Mouse (Mus musculus) embryonic fibroblast, embryonic 13.5 days (primary cell): Measurements from ENCODE around the gene Ppp1r13l. TPM values are rescaled to one million over a fixed set of nuclear protein-coding genes. Genes with fewer than 3 reads are reported as not detected.

Source experiments
- H3K27ac ChIP-seq: 2 replicates; pipeline ENCODE4 v1.5.1; 2012; ENCODE audit warnings: low read length, control low read depth, inconsistent platforms; ENCODE audit not compliant: insufficient read depth
- H3K4me1 ChIP-seq: 2 replicates; pipeline ENCODE4 v1.6.1; 2011; ENCODE audit warnings: low read length; ENCODE audit not compliant: control insufficient read depth, insufficient read depth
- H3K4me3 ChIP-seq: 2 replicates; pipeline ENCODE4 v1.5.1; 2011; ENCODE audit warnings: mild to moderate bottlenecking, control low read depth, low read length; ENCODE audit not compliant: insufficient read depth
- CTCF ChIP-seq: IDR thresholded peaks from 2 replicates; pipeline ENCODE4 v1.5.1; 2011; ENCODE audit warnings: mild to moderate bottlenecking, control low read depth, low read length, moderate library complexity, borderline replicate concordance; ENCODE audit not compliant: insufficient read depth
- POLR2A ChIP-seq: IDR thresholded peaks from 2 replicates; pipeline ENCODE4 v1.6.1; 2011; ENCODE audit warnings: low read depth, mild to moderate bottlenecking, control low read depth, low read length, moderate library complexity
- polyA plus RNA-seq: library from polyadenylated mRNA; stranded (reverse); fragments of >200 nt; gene quantifications from 2 replicates; pipeline ENCODE4 v1.2.4, GENCODE M21; 2011; ENCODE audit warnings: low read depth; ENCODE audit not compliant: missing spikeins, insufficient read length

Gene Ppp1r13l
- polyA plus RNA-seq, 1 experiment = 11.0 TPM

DNA sequence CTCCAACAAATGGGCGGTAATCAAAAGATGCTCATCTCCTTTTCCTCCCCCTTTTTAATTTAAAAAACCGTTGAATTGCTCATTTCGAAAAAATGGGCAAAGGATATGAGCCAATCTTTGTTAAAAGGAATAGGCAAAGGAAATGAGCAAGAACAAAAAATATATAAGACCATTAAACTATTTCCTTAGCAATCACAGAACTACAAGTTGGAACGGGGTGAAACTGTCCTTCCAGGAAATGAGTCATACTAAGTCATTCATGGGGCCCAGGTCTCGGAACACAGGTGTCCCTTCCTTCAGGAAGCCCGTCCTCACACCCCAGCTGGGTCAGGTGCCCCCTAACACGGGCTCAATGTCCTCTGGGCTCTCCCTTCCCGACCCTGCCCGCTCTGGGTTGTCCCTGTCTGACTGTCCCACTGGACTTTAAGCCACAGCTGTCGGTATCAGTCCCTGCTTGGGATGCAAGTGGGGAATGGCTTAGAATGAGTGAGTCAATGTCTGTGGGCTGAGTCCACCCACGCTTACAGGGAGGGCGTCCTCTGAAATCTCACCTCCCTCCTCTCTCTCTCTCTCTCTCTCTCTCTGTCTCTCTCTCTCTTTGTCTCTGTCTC lies 15.2 kb upstream of the Ppp1r13l start, which contains the start of gene Ercc1:
Gene Ercc1, plus strand, starts transcription at position 542 of the 611 bp plus-strand sequence.
- TF ChIP-seq CTCF (no peak), POLR2A (peak; percentile 48; the same call in 1 of the 2 replicates)

GRCm38 (mm10) chr7:19344938-19345471 lies 14.5 kb upstream of the Ppp1r13l start:
- TF ChIP-seq POLR2A (no peak; the same call in none of the 2 replicates), CTCF (no peak)
- Histone ChIP-seq H3K27ac (peak overlapping the region; percentile 79), H3K4me1 (no peaks in the 10 kb centered on the region; the same call in none of the 2 replicates), H3K4me3 (peak overlapping the region; percentile 61)

More for the DNA sequence above, 15.2 kb upstream of the Ppp1r13l start, which contains the start of gene Ercc1:
- H3K4me1 ChIP-seq = no peaks in the 10 kb centered on the region; the same call in none of the 2 replicates
- peak within 1 kb of the TSS; percentile 79 for H3K27ac ChIP-seq
- peak within 1 kb of the TSS; percentile 61 for H3K4me3 ChIP-seq

- Histone ChIP-seq H3K4me3 (no peak overlapping the region), H3K4me1 (no peaks in the 10 kb centered on the region; the same call in 1 of the 2 replicates)
- TF ChIP-seq POLR2A (no peak), CTCF (no peak)
Measured at GRCm38 (mm10) chr7:19349188-19349915, 10.2 kb upstream of the Ppp1r13l start.

GRCm38 (mm10) chr7:19350221-19350620 lies 9.3 kb upstream of the Ppp1r13l start:
- TF ChIP-seq POLR2A (no peak), CTCF (no peak)
- no peak overlapping the region for H3K4me3 ChIP-seq
- H3K27ac ChIP-seq = no peak overlapping the region
- H3K4me1 ChIP-seq = no peaks in the 10 kb centered on the region; the same call in 1 of the 2 replicates

More at GRCm38 (mm10) chr7:19349188-19349915, 10.2 kb upstream of the Ppp1r13l start:
- no peak overlapping the region for H3K27ac ChIP-seq

DNA sequence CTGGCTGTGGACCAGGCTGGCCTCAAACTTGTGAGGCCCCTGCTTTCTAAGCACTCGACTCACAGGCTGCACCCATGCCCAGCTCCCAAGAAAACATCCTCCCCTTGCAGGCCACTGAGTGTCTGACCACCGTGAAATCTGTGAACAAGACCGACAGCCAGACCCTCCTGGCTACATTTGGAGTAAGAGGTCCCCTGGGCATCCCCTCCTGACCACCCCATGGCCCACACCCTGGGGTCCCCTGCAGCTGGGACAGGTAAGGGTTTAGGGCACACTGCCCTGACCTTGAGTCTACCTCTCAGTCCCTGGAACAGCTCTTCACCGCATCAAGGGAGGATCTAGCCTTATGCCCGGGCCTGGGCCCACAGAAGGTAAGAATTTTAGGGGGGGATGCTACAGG lies 4.6 kb upstream of the Ppp1r13l start:
- Histone ChIP-seq H3K4me1 (peaks cover 2% of the 10 kb centered on the region), H3K4me3 (no peak overlapping the region), H3K27ac (no peak overlapping the region)
- TF ChIP-seq POLR2A = no peak
- TF ChIP-seq CTCF = no peak

GRCm38 (mm10) chr7:19356311-19356710 lies 3.2 kb upstream of the Ppp1r13l start:
- Histone ChIP-seq H3K4me3 (no peak overlapping the region), H3K27ac (no peak overlapping the region), H3K4me1 (peaks cover 2% of the 10 kb centered on the region)
- no peak for TF ChIP-seq POLR2A
- TF ChIP-seq CTCF = no peak

DNA sequence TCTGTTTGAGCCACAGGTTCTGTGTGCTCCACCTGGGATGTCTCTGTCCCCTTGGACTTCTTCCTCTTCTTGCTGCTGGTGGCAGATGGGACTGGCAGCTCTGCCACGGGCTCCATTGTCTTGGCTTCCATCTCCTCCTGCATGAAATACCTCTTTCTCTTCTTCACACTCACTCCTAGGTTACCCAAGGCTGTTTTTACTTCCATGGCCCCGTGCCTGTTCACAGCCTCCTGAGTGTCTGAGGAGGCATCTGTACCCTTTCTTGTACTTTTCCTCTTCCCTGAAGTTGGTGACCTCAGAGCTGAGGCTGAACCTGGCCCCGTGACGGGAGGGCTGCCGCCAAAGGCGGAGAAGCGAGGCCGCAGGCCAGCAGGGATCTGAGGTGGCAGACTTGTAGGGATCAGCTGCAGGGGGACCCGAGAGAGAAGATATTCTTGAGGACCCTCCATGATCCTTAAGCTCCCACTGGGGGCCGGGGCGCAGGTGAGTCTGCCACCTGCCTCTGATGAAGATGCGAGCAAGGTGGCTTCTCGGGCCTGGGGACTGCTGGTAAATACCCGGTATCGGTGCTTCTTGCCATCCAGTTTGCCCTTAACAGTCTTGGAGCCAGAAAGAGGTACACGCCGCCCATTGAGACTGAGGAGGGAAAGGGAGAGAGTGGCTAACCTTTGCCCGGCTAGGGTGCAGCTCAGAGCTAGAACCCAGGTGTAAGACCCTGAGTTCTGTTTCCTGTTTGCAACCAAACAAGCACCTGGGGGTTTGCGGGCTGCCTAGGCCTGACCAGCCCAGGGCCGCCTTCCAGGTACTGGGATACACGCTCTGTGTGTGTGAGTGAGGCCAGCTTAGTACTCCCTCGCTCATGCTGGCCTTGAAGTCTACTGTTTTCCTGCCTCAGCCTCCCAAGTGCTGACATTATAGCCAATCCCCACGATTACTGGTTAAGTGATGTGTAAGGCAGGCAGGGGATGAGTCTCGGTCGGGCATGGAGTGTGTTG lies 1.9 kb upstream of the Ppp1r13l start:
- Histone ChIP-seq H3K27ac (no peak overlapping the region), H3K4me3 (peak overlapping the region; percentile 52), H3K4me1 (peaks cover 2% of the 10 kb centered on the region)
- TF ChIP-seq POLR2A = no peak
- no peak for TF ChIP-seq CTCF

GRCm38 (mm10) chr7:19358634-19359033 lies 915 bp upstream of the Ppp1r13l start:
- Histone ChIP-seq H3K4me3 (peak overlapping the region; percentile 52), H3K27ac (no peak overlapping the region), H3K4me1 (peaks cover 2% of the 10 kb centered on the region)
- TF ChIP-seq CTCF (no peak), POLR2A (no peak)

DNA sequence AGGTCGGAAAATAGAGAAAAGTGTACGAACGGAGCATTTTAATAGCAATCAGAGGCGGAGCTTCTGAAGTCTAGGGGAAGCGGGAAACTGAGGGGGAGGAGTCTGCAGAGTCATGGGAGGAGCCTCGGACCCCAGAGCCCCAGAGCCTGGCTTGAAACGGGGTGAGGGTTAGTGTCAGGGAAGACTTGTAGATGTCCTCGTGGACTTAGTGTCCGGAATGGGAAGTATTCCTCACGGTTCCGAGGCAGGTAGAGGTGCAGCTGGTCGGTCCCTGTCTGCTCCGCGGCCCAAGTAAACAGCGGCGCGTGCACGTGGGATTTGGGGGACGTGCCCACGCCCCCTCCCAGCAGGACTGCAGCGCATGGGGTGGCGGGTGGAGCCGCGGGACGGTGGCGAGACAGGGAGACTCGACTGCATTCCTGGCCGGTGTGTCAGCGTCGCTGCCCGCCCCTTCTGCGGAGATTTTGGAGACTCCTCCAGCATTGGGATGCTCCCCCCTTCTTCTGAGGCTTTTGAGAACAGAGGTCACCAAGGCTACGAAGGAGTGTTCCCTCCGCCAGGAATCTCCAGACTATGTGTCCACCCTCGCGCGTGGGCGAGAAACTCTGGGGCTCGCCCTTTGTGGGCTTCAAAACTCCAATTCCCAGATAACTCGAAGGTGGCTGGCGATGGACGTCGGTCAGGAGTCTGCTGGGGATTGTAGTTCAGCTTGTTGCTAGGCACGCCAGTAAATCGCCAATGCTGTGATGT lies 518 bp downstream of the Ppp1r13l start:
- Histone ChIP-seq H3K4me3 (peak overlapping the region; percentile 52), H3K4me1 (peaks cover 2% of the 10 kb centered on the region), H3K27ac (peak overlapping the region; percentile 90)
- TF ChIP-seq POLR2A (peak; percentile 67), CTCF (no peak)
